Mouse (Mus musculus) ES-Bruce4 (cell line): ENCODE data around the gene Ppie.

Source experiments
- CTCF ChIP-seq: IDR thresholded peaks from one replicate; pipeline ENCODE4 v1.8.1; 2011; ENCODE audit warnings: low read depth, low read length
- EP300 ChIP-seq: IDR thresholded peaks from 2 replicates; pipeline ENCODE4 v1.6.1; 2011; ENCODE audit warnings: low read depth, low read length; ENCODE audit not compliant: insufficient read depth

GRCm38 (mm10) chr4:123183239-123184056 lies 43.7 kb upstream of the Ppie start:
- TF ChIP-seq EP300 (no peak), CTCF (no peak)
